In genomic region chr9:109087987-109088386, GRCm38 (mm10) we compare ENCODE assay signal across 8 mouse cellular contexts. TPM values are rescaled to one million over a fixed set of nuclear protein-coding genes. Genes with fewer than 3 reads are reported as not detected.
DNase-seq lines count a peak whose midpoint lies in the region; ATAC-seq lines count a peak whose summit lies in the region.

No protein-coding gene starts in this region.

- H3K4me1 ChIP-seq in hindbrain, embryonic 10.5 days (replicated peaks), result peaks cover 42% of the 10 kb centered on the region
- H3K4me1 ChIP-seq in hindbrain, embryonic 12.5 days, result peaks cover 17% of the 10 kb centered on the region

- H3K4me2 ChIP-seq in hindbrain, embryonic 12.5 days (replicated peaks), result no peak overlapping the region

- WGBS in hindbrain, embryonic 10.5 days, result 15% methylated on average over 5 of the region's 5 CpGs
- 12% methylated on average over 5 of the region's 5 CpGs for WGBS in hindbrain, embryonic 12.5 days

- H3K9ac ChIP-seq in hindbrain, embryonic 12.5 days, result no peak overlapping the region

- DNase-seq in hindbrain, embryonic 10.5 days (ENCODE audit: low spot score), result peak; percentile 18
- peak; percentile 27 for DNase-seq in B cell, adult 2 months
- peak; percentile 77 for DNase-seq in ZHBTc4 (ENCODE audit: low read depth, low spot score)
- DNase-seq in left cerebral cortex, postnatal 36 days (ENCODE audit: low spot score in 2 of 2), result peak; percentile 26 to 31
- no peak for DNase-seq in spleen, postnatal 36 days (ENCODE audit: low spot score in 2 of 2)

- H3K4me3 ChIP-seq in hindbrain, embryonic 10.5 days, result no peak overlapping the region
- no peak overlapping the region for H3K4me3 ChIP-seq in hindbrain, embryonic 12.5 days

- H3K36me3 ChIP-seq in hindbrain, embryonic 10.5 days, result peaks cover 41% of the 10 kb centered on the region
- peaks cover 27% of the 10 kb centered on the region for H3K36me3 ChIP-seq in hindbrain, embryonic 12.5 days

- ATAC-seq in hindbrain, embryonic 12.5 days (ENCODE audit: low FRiP score), result no peak
- peak; percentile 76 for ATAC-seq in granulocyte monocyte progenitor cell, adult 5-6 weeks (replicated peaks; ENCODE audit: poor library complexity, severe bottlenecking)
- no peak for ATAC-seq in inflammation-experienced regulatory T-cells, adult 6 months

- no peaks in the 10 kb centered on the region for H3K9me3 ChIP-seq in hindbrain, embryonic 10.5 days
- H3K9me3 ChIP-seq in hindbrain, embryonic 12.5 days (replicated peaks), result no peaks in the 10 kb centered on the region

- intact Hi-C loops in left cerebral cortex, postnatal 36 days (cut with DNase I), result loop anchor here (2.0 to 5.0 kb wide), 2 partner anchors 35 to 774 kb away; no protein-coding TSS in a partner anchor

- H3K27ac ChIP-seq in hindbrain, embryonic 10.5 days, result no peak overlapping the region
- no peak overlapping the region for H3K27ac ChIP-seq in hindbrain, embryonic 12.5 days

- H3K27me3 ChIP-seq in hindbrain, embryonic 10.5 days (ENCODE audit: insufficient read depth, poor library complexity, severe bottlenecking), result peaks cover 17% of the 10 kb centered on the region
- no peaks in the 10 kb centered on the region for H3K27me3 ChIP-seq in hindbrain, embryonic 12.5 days

RNA-seq across cellular contexts. Expression of gene Tma7, which starts 5.6 kb away (rescaled TPM):
- polyA plus RNA-seq in hindbrain, embryonic 10.5 days (2016; fragmentation: Nextera tagmentation; extraction: Ambion mirVana), result 758 and 785 TPM in 2 replicates
- polyA plus RNA-seq in hindbrain, embryonic 12.5 days (2016; fragmentation: Nextera tagmentation; extraction: Ambion mirVana), result 746 and 747 TPM in 2 replicates
- 391 and 511 TPM in 2 replicates for total RNA-seq in granulocyte monocyte progenitor cell, adult 5-6 weeks (2014; fragmentation: Nextera tagmentation)
- total RNA-seq in granulocyte monocyte progenitor cell, adult 5-6 weeks (2017), result 153 and 178 TPM in 2 replicates
- total RNA-seq in left cerebral cortex, postnatal 36 days (2021), result 100 to 1,000 TPM; 348 to 352 TPM
- 100 to 1,000 TPM; 763 to 998 (median 907) TPM for polyA plus RNA-seq in inflammation-experienced regulatory T-cells, adult 6 months (2017; shearing (Covaris generic))

RNA-seq across cellular contexts. Expression of gene Ccdc51, which starts 5.7 kb away (rescaled TPM):
- 14.4 and 16.1 TPM in 2 replicates for polyA plus RNA-seq in hindbrain, embryonic 10.5 days (2016; fragmentation: Nextera tagmentation; extraction: Ambion mirVana)
- polyA plus RNA-seq in hindbrain, embryonic 12.5 days (2016; fragmentation: Nextera tagmentation; extraction: Ambion mirVana), result 11.9 and 12.1 TPM in 2 replicates
- total RNA-seq in granulocyte monocyte progenitor cell, adult 5-6 weeks (2014; fragmentation: Nextera tagmentation), result 8.3 and 9.6 TPM in 2 replicates
- 11.6 and 18.0 TPM in 2 replicates for total RNA-seq in granulocyte monocyte progenitor cell, adult 5-6 weeks (2017)
- total RNA-seq in left cerebral cortex, postnatal 36 days (2021), result 1 to 10 TPM; 7.2 to 8.1 TPM
- polyA plus RNA-seq in inflammation-experienced regulatory T-cells, adult 6 months (2017; shearing (Covaris generic)), result 10 to 100 TPM; 12.1 to 15.5 (median 12.3) TPM

RNA-seq across cellular contexts. Expression of gene Plxnb1, which starts 7.2 kb away (rescaled TPM):
- 26.8 and 34.4 TPM in 2 replicates for polyA plus RNA-seq in hindbrain, embryonic 10.5 days (2016; fragmentation: Nextera tagmentation; extraction: Ambion mirVana)
- polyA plus RNA-seq in hindbrain, embryonic 12.5 days (2016; fragmentation: Nextera tagmentation; extraction: Ambion mirVana), result 38.4 and 41.2 TPM in 2 replicates
- total RNA-seq in granulocyte monocyte progenitor cell, adult 5-6 weeks (2014; fragmentation: Nextera tagmentation), result not detected in 2 replicates
- not detected in 2 replicates for total RNA-seq in granulocyte monocyte progenitor cell, adult 5-6 weeks (2017)
- 10 to 100 TPM; 60.3 to 77.9 TPM for total RNA-seq in left cerebral cortex, postnatal 36 days (2021)
- 1 to 10 TPM; 1.1 to 1.5 (median 1.1) TPM for polyA plus RNA-seq in inflammation-experienced regulatory T-cells, adult 6 months (2017; shearing (Covaris generic))

RNA-seq across cellular contexts. Expression of gene Atrip, which starts 14.1 kb away (rescaled TPM):
- polyA plus RNA-seq in hindbrain, embryonic 10.5 days (2016; fragmentation: Nextera tagmentation; extraction: Ambion mirVana), result 30.5 and 32.1 TPM in 2 replicates
- 29.3 and 31.8 TPM in 2 replicates for polyA plus RNA-seq in hindbrain, embryonic 12.5 days (2016; fragmentation: Nextera tagmentation; extraction: Ambion mirVana)
- 13.5 and 26.7 TPM in 2 replicates for total RNA-seq in granulocyte monocyte progenitor cell, adult 5-6 weeks (2014; fragmentation: Nextera tagmentation)
- total RNA-seq in granulocyte monocyte progenitor cell, adult 5-6 weeks (2017), result 22.2 and 30.6 TPM in 2 replicates
- total RNA-seq in left cerebral cortex, postnatal 36 days (2021), result 10 to 100 TPM; 26.6 to 34.1 TPM
- 10 to 100 TPM; 19.2 to 28.2 (median 24.9) TPM for polyA plus RNA-seq in inflammation-experienced regulatory T-cells, adult 6 months (2017; shearing (Covaris generic))

RNA-seq across cellular contexts. Expression of gene Trex1, which starts 28.5 kb away (rescaled TPM):
- polyA plus RNA-seq in hindbrain, embryonic 10.5 days (2016; fragmentation: Nextera tagmentation; extraction: Ambion mirVana), result 8.1 and 11.3 TPM in 2 replicates
- polyA plus RNA-seq in hindbrain, embryonic 12.5 days (2016; fragmentation: Nextera tagmentation; extraction: Ambion mirVana), result 8.0 and 9.9 TPM in 2 replicates
- total RNA-seq in granulocyte monocyte progenitor cell, adult 5-6 weeks (2014; fragmentation: Nextera tagmentation), result 23.5 and 32.3 TPM in 2 replicates
- 17.1 and 17.8 TPM in 2 replicates for total RNA-seq in granulocyte monocyte progenitor cell, adult 5-6 weeks (2017)
- 10 to 100 TPM; 12.5 to 15.7 TPM for total RNA-seq in left cerebral cortex, postnatal 36 days (2021)
- polyA plus RNA-seq in inflammation-experienced regulatory T-cells, adult 6 months (2017; shearing (Covaris generic)), result 10 to 100 TPM; 42.7 to 50.3 (median 49.9) TPM

Comparison
In these comparisons a context has a peak if more than half of its experiments do, and no peak if none do; other contexts are left out.
1. DNase-seq: peak in hindbrain, embryonic 10.5 days (single experiment), B cell, adult 2 months (2 of 2), ZHBTc4 (single experiment) and left cerebral cortex, postnatal 36 days (2 of 2); none in spleen, postnatal 36 days (0 of 2).
2. RNA of gene Plxnb1, which starts 7.2 kb away (polyA plus RNA-seq): 38.4 to 41.2 TPM in hindbrain, embryonic 12.5 days and 26.8 to 34.4 TPM in hindbrain, embryonic 10.5 days; 1.1 to 1.5 TPM in inflammation-experienced regulatory T-cells, adult 6 months; every median in the first group is over 10 times any median in the second.